Mouse (Mus musculus) lung, adult 18-20 months (tissue): ENCODE measurements around the gene Crebbp.

ENCODE experiments used
- DNase-seq, 2 experiments: peaks; one replicate each; pipeline ENCODE4 v3.0.0; 2022; ENCODE audit warnings: mixed read lengths in 2 of 2

Crebbp gene

GRCm38 (mm10) chr16:4040206-4040605, 173.6 kb downstream of the Crebbp start:
- no peak for DNase-seq

GRCm38 (mm10) chr16:4037690-4038089, 176.1 kb downstream of the Crebbp start:
- DNase-seq: no peak

- DNase-seq: no peak
Observed at GRCm38 (mm10) chr16:4036807-4037206, 177.0 kb downstream of the Crebbp start, which contains the start of gene Dnase1. Dnase1 (plus strand) TSS chr16:4036942.

GRCm38 (mm10) chr16:4035575-4035974, 178.2 kb downstream of the Crebbp start:
- no peak for DNase-seq

- no peak for DNase-seq
Observed at GRCm38 (mm10) chr16:4034476-4034875, 179.3 kb downstream of the Crebbp start.

GRCm38 (mm10) chr16:4033971-4034370, 179.8 kb downstream of the Crebbp start:
- DNase-seq: no peak

GRCm38 (mm10) chr16:4032341-4032748, 181.5 kb downstream of the Crebbp start:
- no peak for DNase-seq

- DNase-seq: no peak
Observed at GRCm38 (mm10) chr16:4031441-4032274, 182.1 kb downstream of the Crebbp start.
